Mouse (Mus musculus) forebrain, embryonic 13.5 days (tissue): ENCODE results near the gene Gmnc. TPM values are rescaled to one million over a fixed set of nuclear protein-coding genes. Genes with fewer than 3 reads are reported as not detected.
A peak's percentile ranks its signal among the peaks of the same experiment; 100 is the strongest.

Experiments used
- ATAC-seq: fragments of 200-750 bp; cut with Nextera tagmentation; 2 replicates; pipeline ENCODE4 v1.8.0; 2017
- H3K27ac ChIP-seq: fragments of 300-500 bp; sonication (generic); 2 replicates; pipeline ENCODE4 v1.5.1; 2015; ENCODE audit warnings: inconsistent platforms, mild to moderate bottlenecking, moderate library complexity
- H3K27me3 ChIP-seq: fragments of 300-500 bp; sonication (generic); 2 replicates; pipeline ENCODE4 v1.6.1; 2015; ENCODE audit warnings: mild to moderate bottlenecking, inconsistent platforms
- H3K36me3 ChIP-seq: fragments of 300-500 bp; sonication (generic); 2 replicates; pipeline ENCODE4 v1.6.1; 2015; ENCODE audit warnings: mild to moderate bottlenecking, inconsistent platforms; ENCODE audit not compliant: poor library complexity, severe bottlenecking
- H3K4me1 ChIP-seq: fragments of 300-500 bp; sonication (generic); 2 replicates; pipeline ENCODE4 v1.6.1; 2015; ENCODE audit warnings: inconsistent platforms
- H3K4me2 ChIP-seq: fragments of 300-500 bp; sonication (generic); 2 replicates; pipeline ENCODE4 v1.6.1; 2015; ENCODE audit warnings: inconsistent platforms, mild to moderate bottlenecking, moderate library complexity
- H3K4me3 ChIP-seq: fragments of 300-500 bp; sonication (generic); 2 replicates; pipeline ENCODE4 v1.5.1; 2015; ENCODE audit warnings: mild to moderate bottlenecking, inconsistent platforms
- H3K9ac ChIP-seq: fragments of 300-500 bp; sonication (generic); 2 replicates; pipeline ENCODE4 v1.6.1; 2015; ENCODE audit warnings: mild to moderate bottlenecking, inconsistent platforms
- H3K9me3 ChIP-seq: fragments of 300-500 bp; sonication (generic); replicated peaks from 2 replicates; pipeline ENCODE4 v1.6.1; 2016; ENCODE audit warnings: inconsistent platforms
- WGBS: fragments of 180-500 bp; shearing (Covaris S2); methylation state at CpG from one replicate; pipeline ENCODE4 v1.1.7; 2015; 5-methylcytosine and 5-hydroxymethylcytosine counted together
- polyA plus RNA-seq: library from polyadenylated mRNA; unstranded; fragments of >200 nt; fragmentation: Nextera tagmentation; extraction: Ambion mirVana; gene quantifications from 2 replicates; pipeline ENCODE4 v1.2.1, GENCODE M21; 2015

Gene Gmnc
- polyA plus RNA-seq, 1 experiment from 2014 or later: 0.36 TPM

GRCm38 (mm10) chr16:26966830-26967229 is 24.6 kb downstream of the Gmnc start:
- Histone ChIP-seq H3K27ac (no peak overlapping the region), H3K27me3 (peaks cover 15% of the 10 kb centered on the region; the same call in 1 of the 2 replicates), H3K9ac (no peak overlapping the region), H3K4me3 (no peak overlapping the region), H3K9me3 (no peaks in the 10 kb centered on the region), H3K4me1 (peaks cover 5% of the 10 kb centered on the region), H3K36me3 (no peaks in the 10 kb centered on the region), H3K4me2 (no peak overlapping the region)
- ATAC-seq: no peak
- WGBS: 86% methylated on average over 2 of the region's 2 CpGs

GRCm38 (mm10) chr16:26961971-26962370 is 29.5 kb downstream of the Gmnc start:
- no peak overlapping the region for H3K4me2 ChIP-seq
- H3K4me3 ChIP-seq: no peak overlapping the region
- ATAC-seq: no peak

DNA sequence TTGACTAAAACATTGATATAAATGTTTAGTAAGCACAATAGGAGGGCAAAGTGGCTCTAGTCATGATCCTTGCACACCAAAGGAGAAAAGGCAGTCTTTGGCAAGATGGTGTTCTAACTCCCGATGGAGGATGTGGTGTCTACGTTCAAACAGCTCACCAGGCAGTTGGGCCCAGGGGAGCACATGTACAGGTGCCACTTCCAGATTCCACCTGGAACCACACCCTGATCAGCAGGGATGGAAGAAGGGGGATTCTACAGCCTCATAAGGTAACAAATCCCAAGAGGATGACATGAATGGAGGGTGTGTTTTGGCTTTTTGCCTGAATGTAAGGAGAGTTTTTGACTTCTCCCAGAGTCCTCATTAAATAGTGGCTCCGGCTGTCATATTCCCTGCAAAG is 39.9 kb downstream of the Gmnc start:
- WGBS: 84% methylated on average over 3 of the region's 3 CpGs
- Histone ChIP-seq H3K4me2 (no peak overlapping the region), H3K36me3 (no peaks in the 10 kb centered on the region), H3K27ac (no peak overlapping the region), H3K9ac (no peak overlapping the region), H3K27me3 (no peaks in the 10 kb centered on the region), H3K9me3 (no peaks in the 10 kb centered on the region), H3K4me1 (no peaks in the 10 kb centered on the region), H3K4me3 (no peak overlapping the region)
- no peak for ATAC-seq

More at GRCm38 (mm10) chr16:26961971-26962370, 29.5 kb downstream of the Gmnc start:
- no peaks in the 10 kb centered on the region for H3K9me3 ChIP-seq
- 0 out of 2 replicates have a peak, but pooled peaks cover 7% of the 10 kb centered on the region for H3K27me3 ChIP-seq
- H3K4me1 ChIP-seq: no peaks in the 10 kb centered on the region
- no peaks in the 10 kb centered on the region for H3K36me3 ChIP-seq
- no peak overlapping the region for H3K9ac ChIP-seq
- no peak overlapping the region for H3K27ac ChIP-seq

GRCm38 (mm10) chr16:26950209-26950608 is 41.2 kb downstream of the Gmnc start:
- Histone ChIP-seq H3K27ac (no peak overlapping the region), H3K4me3 (no peak overlapping the region), H3K36me3 (no peaks in the 10 kb centered on the region), H3K27me3 (no peaks in the 10 kb centered on the region), H3K9ac (no peak overlapping the region), H3K4me1 (no peaks in the 10 kb centered on the region), H3K9me3 (no peaks in the 10 kb centered on the region), H3K4me2 (no peak overlapping the region)
- WGBS: 50% methylated on average over 4 of the region's 4 CpGs
- ATAC-seq: no peak

DNA sequence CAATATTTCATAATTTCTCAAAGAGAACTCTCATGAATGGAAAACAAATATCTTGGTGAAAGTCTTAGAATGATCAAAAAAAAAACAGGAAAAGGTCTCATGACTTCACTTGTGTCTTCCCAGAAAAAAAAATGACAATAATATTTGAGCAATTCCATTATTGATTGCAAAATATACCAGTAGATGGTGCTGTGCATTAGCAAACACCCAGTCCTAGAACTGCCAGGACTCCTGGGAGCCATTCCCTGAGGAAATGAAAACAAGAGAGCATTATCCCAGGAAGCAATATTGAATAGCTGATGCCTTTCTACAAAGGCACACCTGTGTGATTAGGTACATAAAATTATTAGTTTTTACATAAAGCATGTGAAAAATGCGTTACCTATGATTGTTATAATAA is 87.5 kb downstream of the Gmnc start:
- H3K4me1 ChIP-seq: no peaks in the 10 kb centered on the region
- no peak overlapping the region for H3K9ac ChIP-seq
- no peak overlapping the region for H3K4me3 ChIP-seq
- 79% methylated on average over 1 of the region's 1 CpGs for WGBS
- H3K9me3 ChIP-seq: no peaks in the 10 kb centered on the region
- no peaks in the 10 kb centered on the region for H3K27me3 ChIP-seq
- ATAC-seq: 0 out of 2 replicates have a peak, but pooled peaks have one; percentile 51
- H3K4me2 ChIP-seq: no peak overlapping the region
- H3K36me3 ChIP-seq: no peaks in the 10 kb centered on the region
- H3K27ac ChIP-seq: no peak overlapping the region

DNA sequence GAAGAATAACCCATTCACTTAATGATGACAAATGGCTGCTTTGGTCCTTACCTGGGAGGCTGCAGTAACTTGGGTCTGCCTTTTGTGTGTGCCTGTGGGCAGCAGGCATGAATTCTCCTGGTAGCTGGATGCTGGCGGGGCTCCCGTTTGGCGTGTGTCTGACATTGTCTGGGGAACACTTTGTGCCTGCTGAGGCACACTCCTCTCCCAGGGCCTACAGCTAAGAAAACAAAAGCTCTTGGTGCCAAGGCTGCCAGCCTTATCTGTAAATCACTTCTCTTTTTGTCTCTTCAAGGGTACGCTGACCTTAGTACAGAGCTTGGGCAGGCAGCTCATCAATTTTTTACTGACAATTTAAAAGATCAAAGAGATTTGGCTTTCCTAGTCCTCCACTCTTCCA is 90.0 kb downstream of the Gmnc start:
- Histone ChIP-seq H3K4me2 (no peak overlapping the region), H3K9me3 (no peaks in the 10 kb centered on the region), H3K36me3 (no peaks in the 10 kb centered on the region), H3K27me3 (no peaks in the 10 kb centered on the region), H3K4me3 (no peak overlapping the region), H3K27ac (no peak overlapping the region), H3K9ac (no peak overlapping the region), H3K4me1 (no peaks in the 10 kb centered on the region)
- ATAC-seq: peak; percentile 27; the same call in 1 of the 2 replicates
- WGBS: 23% methylated on average over 4 of the region's 4 CpGs

GRCm38 (mm10) chr16:26886337-26886736 is 105.1 kb downstream of the Gmnc start:
- H3K4me3 ChIP-seq: no peak overlapping the region
- no peak for ATAC-seq
- H3K4me2 ChIP-seq: no peak overlapping the region
- 85% methylated on average over 4 of the region's 4 CpGs for WGBS
- no peaks in the 10 kb centered on the region for H3K4me1 ChIP-seq
- H3K27ac ChIP-seq: no peak overlapping the region
- no peaks in the 10 kb centered on the region for H3K9me3 ChIP-seq
- H3K27me3 ChIP-seq: no peaks in the 10 kb centered on the region
- H3K36me3 ChIP-seq: no peaks in the 10 kb centered on the region
- no peak overlapping the region for H3K9ac ChIP-seq

DNA sequence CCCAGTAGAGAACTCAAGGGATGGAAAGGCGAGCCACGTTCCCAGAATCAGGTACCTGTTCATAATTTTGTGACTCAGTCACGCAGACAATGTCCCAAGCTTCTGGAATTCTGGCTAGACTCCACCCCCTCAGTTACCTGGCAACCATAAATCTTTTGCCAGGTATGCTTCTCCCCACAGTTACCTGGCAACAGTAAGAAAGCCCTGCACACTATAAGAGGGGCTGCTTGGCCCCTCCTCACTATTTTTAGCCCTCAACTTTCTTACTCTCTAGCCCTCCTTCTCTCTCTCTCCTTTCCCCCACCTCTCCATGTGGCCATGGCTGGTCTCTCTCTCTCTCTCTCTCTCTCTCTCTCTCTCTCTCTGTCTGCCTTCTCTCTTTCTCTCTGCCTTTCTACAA is 114.6 kb downstream of the Gmnc start:
- no peak for ATAC-seq
- Histone ChIP-seq H3K27me3 (no peaks in the 10 kb centered on the region), H3K36me3 (no peaks in the 10 kb centered on the region), H3K4me1 (no peaks in the 10 kb centered on the region), H3K27ac (no peak overlapping the region), H3K4me3 (no peak overlapping the region), H3K9ac (no peak overlapping the region), H3K9me3 (no peaks in the 10 kb centered on the region), H3K4me2 (no peak overlapping the region)
- WGBS: 80% methylated on average over 3 of the region's 3 CpGs
